Mouse (Mus musculus): ENCODE data around the gene Pecr. TPM values are rescaled to one million over a fixed set of nuclear protein-coding genes. Genes with fewer than 3 reads are reported as not detected.

Pecr gene
- total RNA-seq, 1 experiment from 2014 or later = 31.0 TPM

Other genes starting within 250 kb of the Pecr start
- gene Mreg, start 72.0 kb downstream of the Pecr start, total RNA-seq (2021) = 1.2 and 1.3 TPM in 2 replicates
- gene Tmem169, start 55 bp upstream of the Pecr start, total RNA-seq (2021) = 0.71 and 1.1 TPM in 2 replicates
- 10.7 and 13.2 TPM in 2 replicates for gene Xrcc5, start 23.1 kb upstream of the Pecr start, total RNA-seq (2021)